Mouse (Mus musculus) frontal cortex, postnatal 14 days (tissue): Measurements from ENCODE around the gene Tmem108.

Experiments used
- DNase-seq, 2 experiments: peaks; one replicate each; pipeline ENCODE4 v3.0.0; 2022; ENCODE audit warnings: low spot score in 2 of 2

The Tmem108 gene

GRCm38 (mm10) chr9:103636847-103637246 lies 124.8 kb downstream of the Tmem108 start:
- no peak for DNase-seq

GRCm38 (mm10) chr9:103628861-103629469 lies 132.7 kb downstream of the Tmem108 start:
- no peak for DNase-seq

- DNase-seq = no peak
These were observed 134.2 kb downstream of the Tmem108 start for GRCm38 (mm10) chr9:103627404-103627900.

GRCm38 (mm10) chr9:103626156-103626555 lies 135.5 kb downstream of the Tmem108 start:
- DNase-seq = no peak

GRCm38 (mm10) chr9:103624649-103625048 lies 137.0 kb downstream of the Tmem108 start:
- DNase-seq = peak in 1 of 2 experiments; percentile 52

- DNase-seq = peak; percentile 20 to 40
These were observed 137.9 kb downstream of the Tmem108 start for GRCm38 (mm10) chr9:103623560-103624316.

- no peak for DNase-seq
These were observed 138.6 kb downstream of the Tmem108 start for GRCm38 (mm10) chr9:103622988-103623387.

GRCm38 (mm10) chr9:103621870-103622269 lies 139.8 kb downstream of the Tmem108 start:
- DNase-seq = no peak

GRCm38 (mm10) chr9:103620517-103621212 lies 141.0 kb downstream of the Tmem108 start:
- DNase-seq = no peak

GRCm38 (mm10) chr9:103614260-103614659 lies 147.4 kb downstream of the Tmem108 start:
- no peak for DNase-seq

- DNase-seq = no peak
These were observed 153.2 kb downstream of the Tmem108 start for GRCm38 (mm10) chr9:103608161-103609058.

GRCm38 (mm10) chr9:103606056-103606455 lies 155.6 kb downstream of the Tmem108 start:
- no peak for DNase-seq

GRCm38 (mm10) chr9:103603792-103604191 lies 157.8 kb downstream of the Tmem108 start:
- DNase-seq = no peak

GRCm38 (mm10) chr9:103601878-103602277 lies 159.8 kb downstream of the Tmem108 start:
- no peak for DNase-seq

GRCm38 (mm10) chr9:103600834-103601233 lies 160.8 kb downstream of the Tmem108 start:
- no peak for DNase-seq

- no peak for DNase-seq
These were observed 161.7 kb downstream of the Tmem108 start for GRCm38 (mm10) chr9:103599908-103600307.

- DNase-seq = no peak
These were observed 163.8 kb downstream of the Tmem108 start for GRCm38 (mm10) chr9:103597861-103598260.

GRCm38 (mm10) chr9:103595190-103595837 lies 166.3 kb downstream of the Tmem108 start:
- peak; percentile 60 for DNase-seq

- DNase-seq = no peak
These were observed 167.0 kb downstream of the Tmem108 start for GRCm38 (mm10) chr9:103594423-103595189.

GRCm38 (mm10) chr9:103593079-103593478 lies 168.6 kb downstream of the Tmem108 start:
- DNase-seq = no peak
